14 mouse cellular contexts compared by ENCODE assay signal in genomic region chr12:87132210-87132609, GRCm38 (mm10). TPM values are rescaled to one million over a fixed set of nuclear protein-coding genes. Genes with fewer than 3 reads are reported as not detected.
"Had no signal": no experiment of that assay in that cellular context is flagged by ENCODE, and none has a peak within 500 bp of the region (broad histone marks: within the 10 kb centered on the region; RNA-seq: fewer than 3 reads in every experiment).

No protein-coding gene starts in this region.

- H3K4me3 ChIP-seq: limb, embryonic 12.5 days; limb, embryonic 15.5 days; lung, embryonic 15.5 days; midbrain, embryonic 12.5 days; midbrain, embryonic 15.5 days; neural tube, embryonic 12.5 days; neural tube, embryonic 15.5 days; stomach, embryonic 15.5 days had no signal

- H3K27me3 ChIP-seq: limb, embryonic 12.5 days; limb, embryonic 15.5 days; lung, embryonic 15.5 days; midbrain, embryonic 12.5 days; midbrain, embryonic 15.5 days; neural tube, embryonic 12.5 days; neural tube, embryonic 15.5 days; stomach, embryonic 15.5 days had no signal

- H3K27ac ChIP-seq: limb, embryonic 12.5 days; limb, embryonic 15.5 days; liver, embryonic 14.5 days; lung, embryonic 15.5 days; macrophage; midbrain, embryonic 12.5 days; midbrain, embryonic 15.5 days; neural tube, embryonic 12.5 days; neural tube, embryonic 15.5 days; stomach, embryonic 15.5 days had no signal

- ATAC-seq: intestine, embryonic 16.5 days; midbrain, embryonic 15.5 days had no signal

- DNase-seq: right cerebral cortex, postnatal 25 days had no signal

- H3K4me1 ChIP-seq: limb, embryonic 12.5 days; limb, embryonic 15.5 days; lung, embryonic 15.5 days; midbrain, embryonic 15.5 days; neural tube, embryonic 12.5 days; neural tube, embryonic 15.5 days; stomach, embryonic 15.5 days had no signal

- H3K9me3 ChIP-seq: limb, embryonic 12.5 days; limb, embryonic 15.5 days; lung, embryonic 15.5 days; midbrain, embryonic 12.5 days; midbrain, embryonic 15.5 days; neural tube, embryonic 12.5 days; neural tube, embryonic 15.5 days; stomach, embryonic 15.5 days had no signal

RNA-seq across cellular contexts. Expression of gene Ngb, which starts 29.9 kb away (rescaled TPM):
- polyA plus RNA-seq: liver, embryonic 11.5 days; liver, postnatal 0 days had no signal
